Mouse (Mus musculus): ENCODE results near the gene Nrcam. TPM values are rescaled to one million over a fixed set of nuclear protein-coding genes. Genes with fewer than 3 reads are reported as not detected.
A peak's percentile ranks its signal among the peaks of the same experiment; 100 is the strongest.

Nrcam gene
- polyA plus RNA-seq, 1 experiment from 2014 or later = 50.1 TPM

GRCm38 (mm10) chr12:44519440-44520141 lies 190.9 kb downstream of the Nrcam start:
- Histone ChIP-seq H3K9ac (ENCODE audit: low read length) (no peak overlapping the region), H3K27ac (ENCODE audit: low read depth, low read length) (no peak overlapping the region), H3K4me3 (ENCODE audit: low read depth, low read length) (no peak overlapping the region), H3K4me2 (ENCODE audit: low read depth, low read length, severe bottlenecking) (no peak overlapping the region), H3K36me3 (ENCODE audit: control insufficient read depth, insufficient read depth, low read length) (no peaks in the 10 kb centered on the region), H3K27me3 (ENCODE audit: control insufficient read depth, insufficient read depth, low read length) (peaks cover 8% of the 10 kb centered on the region; the same call in 1 of the 2 replicates), H3K4me1 (replicated peaks; ENCODE audit: control insufficient read depth, insufficient read depth, low read length) (no peaks in the 10 kb centered on the region), H3K9me3 (ENCODE audit: control insufficient read depth, low read length) (no peaks in the 10 kb centered on the region)
- DNase-seq (ENCODE audit: low spot score) (no peak), ATAC-seq (replicated peaks; ENCODE audit: low FRiP score) (peak; percentile 65)
- 17% methylated on average over 7 of the region's 7 CpGs for WGBS

GRCm38 (mm10) chr12:44521496-44521895 lies 192.8 kb downstream of the Nrcam start:
- 77% methylated on average over 3 of the region's 3 CpGs for WGBS
- peaks cover 13% of the 10 kb centered on the region; the same call in 1 of the 2 replicates for H3K27me3 ChIP-seq (ENCODE audit: control insufficient read depth, insufficient read depth, low read length)
- H3K27ac ChIP-seq (ENCODE audit: low read depth, low read length) = no peak overlapping the region
- no peak overlapping the region for H3K4me2 ChIP-seq (ENCODE audit: low read depth, low read length, severe bottlenecking)
- no peaks in the 10 kb centered on the region for H3K36me3 ChIP-seq (ENCODE audit: control insufficient read depth, insufficient read depth, low read length)
- H3K9me3 ChIP-seq (ENCODE audit: control insufficient read depth, low read length) = no peaks in the 10 kb centered on the region
- no peak overlapping the region for H3K9ac ChIP-seq (ENCODE audit: low read length)
- ATAC-seq (replicated peaks; ENCODE audit: low FRiP score) (no peak), DNase-seq (ENCODE audit: low spot score) (no peak)
- H3K4me1 ChIP-seq (replicated peaks; ENCODE audit: control insufficient read depth, insufficient read depth, low read length) = no peaks in the 10 kb centered on the region
- H3K4me3 ChIP-seq (ENCODE audit: low read depth, low read length) = no peak overlapping the region

- WGBS = 83% methylated on average over 8 of the region's 8 CpGs
- Histone ChIP-seq H3K27ac (ENCODE audit: low read depth, low read length) (no peak overlapping the region), H3K4me3 (ENCODE audit: low read depth, low read length) (no peak overlapping the region), H3K36me3 (ENCODE audit: control insufficient read depth, insufficient read depth, low read length) (no peaks in the 10 kb centered on the region), H3K4me1 (replicated peaks; ENCODE audit: control insufficient read depth, insufficient read depth, low read length) (no peaks in the 10 kb centered on the region), H3K27me3 (ENCODE audit: control insufficient read depth, insufficient read depth, low read length) (peaks cover 15% of the 10 kb centered on the region; the same call in 1 of the 2 replicates), H3K9ac (ENCODE audit: low read length) (no peak overlapping the region), H3K4me2 (ENCODE audit: low read depth, low read length, severe bottlenecking) (no peak overlapping the region), H3K9me3 (ENCODE audit: control insufficient read depth, low read length) (no peaks in the 10 kb centered on the region)
- DNase-seq (ENCODE audit: low spot score) (no peak), ATAC-seq (replicated peaks; ENCODE audit: low FRiP score) (no peak)
Observed at GRCm38 (mm10) chr12:44524621-44525565, 196.2 kb downstream of the Nrcam start.

- no peaks in the 10 kb centered on the region for H3K36me3 ChIP-seq (ENCODE audit: control insufficient read depth, insufficient read depth, low read length)
- H3K4me2 ChIP-seq (ENCODE audit: low read depth, low read length, severe bottlenecking) = no peak overlapping the region
- H3K4me3 ChIP-seq (ENCODE audit: low read depth, low read length) = no peak overlapping the region
- no peak for DNase-seq (ENCODE audit: low spot score)
- H3K27ac ChIP-seq (ENCODE audit: low read depth, low read length) = no peak overlapping the region
- no peak overlapping the region for H3K9ac ChIP-seq (ENCODE audit: low read length)
- H3K4me1 ChIP-seq (replicated peaks; ENCODE audit: control insufficient read depth, insufficient read depth, low read length) = no peaks in the 10 kb centered on the region
- peaks cover 7% of the 10 kb centered on the region; the same call in 1 of the 2 replicates for H3K27me3 ChIP-seq (ENCODE audit: control insufficient read depth, insufficient read depth, low read length)
- ATAC-seq (replicated peaks; ENCODE audit: low FRiP score) = no peak
- no peaks in the 10 kb centered on the region for H3K9me3 ChIP-seq (ENCODE audit: control insufficient read depth, low read length)
- WGBS = 35% methylated on average over 11 of the region's 11 CpGs
Observed at GRCm38 (mm10) chr12:44528391-44529016, 199.8 kb downstream of the Nrcam start.

- Histone ChIP-seq H3K9me3 (ENCODE audit: control insufficient read depth, low read length) (no peaks in the 10 kb centered on the region), H3K27me3 (ENCODE audit: control insufficient read depth, insufficient read depth, low read length) (no peaks in the 10 kb centered on the region), H3K36me3 (ENCODE audit: control insufficient read depth, insufficient read depth, low read length) (no peaks in the 10 kb centered on the region), H3K27ac (ENCODE audit: low read depth, low read length) (no peak overlapping the region), H3K4me2 (ENCODE audit: low read depth, low read length, severe bottlenecking) (no peak overlapping the region), H3K4me3 (ENCODE audit: low read depth, low read length) (no peak overlapping the region), H3K4me1 (replicated peaks; ENCODE audit: control insufficient read depth, insufficient read depth, low read length) (no peaks in the 10 kb centered on the region), H3K9ac (ENCODE audit: low read length) (no peak overlapping the region)
- no peak for ATAC-seq (replicated peaks; ENCODE audit: low FRiP score)
- 74% methylated on average over 19 of the region's 19 CpGs for WGBS
- DNase-seq (ENCODE audit: low spot score) = no peak
Observed at GRCm38 (mm10) chr12:44532337-44533113, 203.8 kb downstream of the Nrcam start.

- WGBS = 83% methylated on average over 7 of the region's 7 CpGs
Observed at GRCm38 (mm10) chr12:44534100-44534633, 205.5 kb downstream of the Nrcam start.

GRCm38 (mm10) chr12:44535623-44536022 lies 206.9 kb downstream of the Nrcam start:
- no peak overlapping the region for H3K4me3 ChIP-seq (ENCODE audit: low read depth, low read length)
- no peak overlapping the region for H3K27ac ChIP-seq (ENCODE audit: low read depth, low read length)
- no peaks in the 10 kb centered on the region for H3K27me3 ChIP-seq (ENCODE audit: control insufficient read depth, insufficient read depth, low read length)
- no peak overlapping the region for H3K4me2 ChIP-seq (ENCODE audit: low read depth, low read length, severe bottlenecking)
- 43% methylated on average over 5 of the region's 5 CpGs for WGBS
- ATAC-seq (replicated peaks; ENCODE audit: low FRiP score) (no peak), DNase-seq (ENCODE audit: low spot score) (no peak)
- H3K9ac ChIP-seq (ENCODE audit: low read length) = no peak overlapping the region
- H3K36me3 ChIP-seq (ENCODE audit: control insufficient read depth, insufficient read depth, low read length) = no peaks in the 10 kb centered on the region
- no peaks in the 10 kb centered on the region for H3K9me3 ChIP-seq (ENCODE audit: control insufficient read depth, low read length)
- H3K4me1 ChIP-seq (replicated peaks; ENCODE audit: control insufficient read depth, insufficient read depth, low read length) = no peaks in the 10 kb centered on the region

More at GRCm38 (mm10) chr12:44534100-44534633, 205.5 kb downstream of the Nrcam start:
- Histone ChIP-seq H3K4me2 (ENCODE audit: low read depth, low read length, severe bottlenecking) (no peak overlapping the region), H3K27me3 (ENCODE audit: control insufficient read depth, insufficient read depth, low read length) (no peaks in the 10 kb centered on the region), H3K4me3 (ENCODE audit: low read depth, low read length) (no peak overlapping the region), H3K36me3 (ENCODE audit: control insufficient read depth, insufficient read depth, low read length) (no peaks in the 10 kb centered on the region), H3K9ac (ENCODE audit: low read length) (no peak overlapping the region), H3K27ac (ENCODE audit: low read depth, low read length) (no peak overlapping the region), H3K9me3 (ENCODE audit: control insufficient read depth, low read length) (no peaks in the 10 kb centered on the region), H3K4me1 (replicated peaks; ENCODE audit: control insufficient read depth, insufficient read depth, low read length) (no peaks in the 10 kb centered on the region)
- ATAC-seq (replicated peaks; ENCODE audit: low FRiP score) (no peak), DNase-seq (ENCODE audit: low spot score) (no peak)
